ENCODE assay signal across 16 mouse cellular contexts in genomic region chr5:136792541-136792940, GRCm38 (mm10).
"Had no signal": no experiment of that assay in that cellular context is flagged by ENCODE, and none has a peak within 500 bp of the region (broad histone marks: within the 10 kb centered on the region; RNA-seq: fewer than 3 reads in every experiment).

No protein-coding gene starts in this region.

- H3K36me3 ChIP-seq: liver, embryonic 15.5 days; midbrain, embryonic 10.5 days; neural tube, embryonic 12.5 days; stomach, embryonic 15.5 days had no signal

- H3K27ac ChIP-seq: liver, embryonic 15.5 days; midbrain, embryonic 10.5 days; neural tube, embryonic 12.5 days; stomach, embryonic 15.5 days had no signal

- DNase-seq: kidney, adult 8-10 months; kidney, postnatal 25 days; layer of hippocampus, postnatal 36 days; lung, adult 2 months; lung, postnatal 36 days; midbrain, embryonic 14.5 days; retina, postnatal 1 day; right cerebral cortex, postnatal 14 days; thymus, postnatal 36 days had no signal

- H3K27me3 ChIP-seq: liver, embryonic 15.5 days; neural tube, embryonic 12.5 days; stomach, embryonic 15.5 days had no signal

- ATAC-seq: lung, postnatal 0 days had no signal

- H3K4me1 ChIP-seq: liver, embryonic 15.5 days had no signal

- H3K9me3 ChIP-seq: liver, embryonic 15.5 days; midbrain, embryonic 10.5 days; neural tube, embryonic 12.5 days; stomach, embryonic 15.5 days had no signal

- H3K9ac ChIP-seq: liver, embryonic 15.5 days; neural tube, embryonic 12.5 days; stomach, embryonic 15.5 days had no signal

- H3K4me2 ChIP-seq: liver, embryonic 11.5 days; liver, embryonic 15.5 days; neural tube, embryonic 12.5 days; stomach, embryonic 15.5 days had no signal

- H3K4me3 ChIP-seq: liver, embryonic 15.5 days; midbrain, embryonic 10.5 days; myocyte; neural tube, embryonic 12.5 days; stomach, embryonic 15.5 days had no signal
